Mouse (Mus musculus) layer of hippocampus, postnatal 25 days (tissue): ENCODE measurements at regions not wholly inside any gene's neighbourhood (a gene's known extent, or its start where the extent isn't known, plus 50 kb on each side); places are given as distances from the start of the nearest gene placed in this dataset.
A peak's percentile ranks its signal among the peaks of the same experiment; 100 is the strongest.

ENCODE experiments used
- DNase-seq, 2 experiments: peaks; one replicate each; pipeline ENCODE4 v3.0.0; 2022; ENCODE audit warnings: mixed read lengths in 2 of 2, low spot score in 1 of 2; ENCODE audit errors: extremely low spot score in 1 of 2

- DNase-seq: no peak
Measured at GRCm38 (mm10) chr5:28568417-28568816, 101.4 kb upstream of the Shh start.

GRCm38 (mm10) chr5:28567341-28567905 lies 100.4 kb upstream of the Shh start:
- DNase-seq: no peak

- no peak for DNase-seq
Measured at GRCm38 (mm10) chr5:28563401-28563800, 96.3 kb upstream of the Shh start.

- DNase-seq: no peak
Measured at GRCm38 (mm10) chr5:28562917-28563316, 95.9 kb upstream of the Shh start.

DNA sequence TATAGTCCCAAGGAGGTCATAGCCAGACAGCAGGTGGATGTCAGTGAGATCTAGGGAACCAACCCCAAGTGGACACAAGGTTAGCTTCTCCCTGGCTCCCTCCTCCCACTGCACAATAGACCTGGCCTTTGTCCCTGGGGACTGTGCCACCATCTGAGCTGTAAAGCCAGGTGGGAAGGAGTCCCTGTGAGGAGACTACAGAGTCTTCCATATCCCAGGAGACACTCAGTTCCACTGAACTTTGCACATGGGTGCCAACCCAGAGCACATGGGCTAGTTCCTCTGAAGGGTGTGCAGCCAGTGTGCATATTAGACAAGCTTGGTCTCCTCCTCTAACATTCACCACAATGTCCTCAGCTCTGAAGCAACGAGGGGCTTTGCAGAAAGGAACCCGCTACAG lies 86.5 kb upstream of the Shh start:
- no peak for DNase-seq

GRCm38 (mm10) chr5:28530202-28530855 lies 63.3 kb upstream of the Shh start:
- DNase-seq: no peak

GRCm38 (mm10) chr5:28526435-28526834 lies 59.4 kb upstream of the Shh start:
- no peak for DNase-seq

GRCm38 (mm10) chr5:28520800-28521707 lies 54.0 kb upstream of the Shh start:
- peak; percentile 68 to 74 for DNase-seq

DNA sequence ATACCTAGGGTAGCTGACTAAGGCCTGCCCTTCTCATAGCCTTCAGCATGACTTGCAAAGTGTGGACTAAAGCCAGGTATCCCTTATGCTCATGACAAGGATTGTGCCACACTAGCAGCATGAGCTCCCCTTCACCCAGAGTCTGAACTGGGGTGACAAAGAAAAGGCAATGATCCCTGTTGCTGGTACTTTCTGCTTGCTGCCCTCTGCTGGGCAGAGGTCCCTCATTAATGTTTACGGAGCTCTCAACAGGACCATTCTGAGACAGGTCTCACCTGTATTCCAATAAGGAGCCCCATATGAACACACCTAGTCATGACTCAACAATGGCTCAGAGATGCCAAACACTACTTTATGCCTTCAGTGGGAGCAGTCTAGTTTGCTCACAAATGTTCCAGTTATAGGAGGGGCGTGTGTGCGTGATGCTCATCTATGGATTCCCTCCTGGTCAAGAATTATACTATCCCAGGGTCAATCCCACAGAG lies 52.0 kb upstream of the Shh start:
- no peak for DNase-seq
